Mouse (Mus musculus) limb, embryonic 14.5 days (tissue): Measurements from ENCODE around the gene Scgb3a1. TPM values are rescaled to one million over a fixed set of nuclear protein-coding genes. Genes with fewer than 3 reads are reported as not detected.

ENCODE experiments used
- ATAC-seq: fragments of 200-750 bp; cut with Nextera tagmentation; 2 replicates; pipeline ENCODE4 v1.8.0; 2017; ENCODE audit warnings: low read depth, moderate number of reproducible peaks, moderate TSS enrichment; ENCODE audit not compliant: low FRiP score
- DNase-seq: peaks from one replicate; pipeline ENCODE4 v3.0.0-alpha.2; 2015; ENCODE audit warnings: low spot score
- H3K27ac ChIP-seq: fragments of 300-500 bp; sonication (generic); replicated peaks from 2 replicates; pipeline ENCODE4 v1.5.1; 2014; ENCODE audit warnings: low read depth, mild to moderate bottlenecking, low read length, moderate library complexity, mixed read lengths
- H3K27me3 ChIP-seq: fragments of 300-500 bp; sonication (generic); 2 replicates; pipeline ENCODE4 v1.6.1; 2014; ENCODE audit warnings: low read length, mixed read lengths; ENCODE audit not compliant: control insufficient read depth, insufficient read depth
- H3K36me3 ChIP-seq: fragments of 300-500 bp; sonication (generic); 2 replicates; pipeline ENCODE4 v1.6.1; 2014; ENCODE audit warnings: mild to moderate bottlenecking, low read length, moderate library complexity, mixed read lengths; ENCODE audit not compliant: control insufficient read depth, insufficient read depth
- H3K4me1 ChIP-seq: fragments of 300-500 bp; sonication (generic); 2 replicates; pipeline ENCODE4 v1.6.1; 2014; ENCODE audit warnings: antibody characterized with exemption, low read length, mixed read lengths; ENCODE audit not compliant: control insufficient read depth, insufficient read depth
- H3K4me2 ChIP-seq: fragments of 300-500 bp; sonication (generic); replicated peaks from 2 replicates; pipeline ENCODE4 v1.6.1; 2014; ENCODE audit warnings: low read depth, mild to moderate bottlenecking, low read length, moderate library complexity; ENCODE audit not compliant: severe bottlenecking
- H3K4me3 ChIP-seq: fragments of 300-500 bp; sonication (generic); replicated peaks from 2 replicates; pipeline ENCODE4 v1.5.1; 2014; ENCODE audit warnings: low read length
- H3K9ac ChIP-seq: fragments of 300-500 bp; sonication (generic); 2 replicates; pipeline ENCODE4 v1.6.1; 2014; ENCODE audit warnings: mild to moderate bottlenecking, low read depth, low read length, moderate library complexity; ENCODE audit not compliant: severe bottlenecking
- H3K9me3 ChIP-seq: fragments of 300-500 bp; sonication (generic); 2 replicates; pipeline ENCODE4 v1.6.1; 2016; ENCODE audit warnings: low read length; ENCODE audit not compliant: control insufficient read depth
- POLR2A ChIP-seq: fragments of 200-500 bp; IDR thresholded peaks from 2 replicates; pipeline ENCODE4 v1.8.0; 2012; ENCODE audit warnings: inconsistent platforms, mild to moderate bottlenecking, moderate library complexity, borderline replicate concordance; ENCODE audit not compliant: insufficient read depth, insufficient read length; ENCODE audit errors: extremely low read depth
- WGBS: fragments of 180-500 bp; shearing (Covaris S2); extraction: QIAGEN DNeasy Blood & Tissue Kit; methylation state at CpG from one replicate; pipeline ENCODE4 v1.1.7; 2014; 5-methylcytosine and 5-hydroxymethylcytosine counted together
- polyA plus RNA-seq, 2 experiments: library from polyadenylated mRNA; depleted of rRNA in 1 of 2; stranded (reverse) in 1 of 2; unstranded in 1 of 2; fragments of >200 nt; fragmentation: Nextera tagmentation in 1 of 2; extraction: Ambion mirVana in 1 of 2; gene quantifications; 2 replicates each; pipeline versions ENCODE4 v1.2.1 to v1.2.3; 2012 to 2014

The Scgb3a1 gene
- polyA plus RNA-seq, 2 experiments: not detected

GRCm38 (mm10) chr11:49652401-49653078 lies 10.9 kb upstream of the Scgb3a1 start:
- TF ChIP-seq POLR2A: no peak
- peak; percentile 81 for DNase-seq
- 23% methylated on average over 19 of the region's 19 CpGs for WGBS
- no peak overlapping the region for H3K4me3 ChIP-seq
- no peak overlapping the region for H3K27ac ChIP-seq
- peak; percentile 72; the same call in 1 of the 2 replicates for ATAC-seq
- H3K9me3 ChIP-seq: no peaks in the 10 kb centered on the region
- no peak overlapping the region for H3K9ac ChIP-seq
- peaks cover 5% of the 10 kb centered on the region; the same call in 1 of the 2 replicates for H3K4me1 ChIP-seq
- H3K4me2 ChIP-seq: no peak overlapping the region; the same call in 1 of the 2 replicates
- H3K36me3 ChIP-seq: no peaks in the 10 kb centered on the region
- no peaks in the 10 kb centered on the region for H3K27me3 ChIP-seq

- H3K36me3 ChIP-seq: no peaks in the 10 kb centered on the region
- no peaks in the 10 kb centered on the region for H3K27me3 ChIP-seq
- no peak overlapping the region for H3K27ac ChIP-seq
- peaks cover 5% of the 10 kb centered on the region; the same call in 1 of the 2 replicates for H3K4me1 ChIP-seq
- no peak for ATAC-seq
- H3K9me3 ChIP-seq: no peaks in the 10 kb centered on the region
- H3K9ac ChIP-seq: no peak overlapping the region
- no peak for DNase-seq
- H3K4me2 ChIP-seq: no peak overlapping the region; the same call in 1 of the 2 replicates
- TF ChIP-seq POLR2A: no peak
- no peak overlapping the region for H3K4me3 ChIP-seq
- WGBS: 48% methylated on average over 11 of the region's 11 CpGs
Observed at GRCm38 (mm10) chr11:49653079-49653408, 10.4 kb upstream of the Scgb3a1 start.

DNA sequence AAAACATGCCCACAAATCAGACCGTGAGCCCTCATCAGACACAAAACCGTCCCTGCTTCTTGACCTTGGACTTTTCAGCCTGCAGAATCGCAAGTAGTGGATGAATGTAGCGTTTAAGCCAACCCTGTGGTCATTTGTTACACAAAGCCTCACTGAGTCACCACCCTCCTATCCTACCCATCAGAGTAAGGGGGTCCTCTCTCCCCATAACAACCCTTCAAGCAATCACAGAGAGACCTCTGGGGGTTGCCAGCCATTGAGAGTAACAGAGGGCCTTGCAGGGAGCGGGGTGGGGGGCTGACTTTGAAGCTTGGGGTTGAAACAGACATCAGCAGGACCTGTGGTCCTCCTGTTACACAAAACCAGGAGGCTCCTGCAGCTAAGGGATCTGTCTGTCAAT lies 8.8 kb upstream of the Scgb3a1 start:
- no peak for ATAC-seq
- peaks cover 5% of the 10 kb centered on the region; the same call in 1 of the 2 replicates for H3K4me1 ChIP-seq
- H3K36me3 ChIP-seq: no peaks in the 10 kb centered on the region
- TF ChIP-seq POLR2A: no peak
- no peak overlapping the region for H3K9ac ChIP-seq
- H3K9me3 ChIP-seq: no peaks in the 10 kb centered on the region
- no peak overlapping the region for H3K4me3 ChIP-seq
- no peaks in the 10 kb centered on the region for H3K27me3 ChIP-seq
- H3K27ac ChIP-seq: no peak overlapping the region
- WGBS: 89% methylated on average over 5 of the region's 5 CpGs
- DNase-seq: no peak
- no peak overlapping the region for H3K4me2 ChIP-seq

GRCm38 (mm10) chr11:49655501-49655900 lies 7.9 kb upstream of the Scgb3a1 start:
- Histone ChIP-seq H3K36me3 (no peaks in the 10 kb centered on the region), H3K4me1 (peaks cover 5% of the 10 kb centered on the region; the same call in 1 of the 2 replicates), H3K9ac (no peak overlapping the region), H3K27me3 (no peaks in the 10 kb centered on the region), H3K4me2 (no peak overlapping the region), H3K27ac (no peak overlapping the region), H3K4me3 (no peak overlapping the region), H3K9me3 (no peaks in the 10 kb centered on the region)
- no peak for TF ChIP-seq POLR2A
- DNase-seq: no peak
- ATAC-seq: no peak

DNA sequence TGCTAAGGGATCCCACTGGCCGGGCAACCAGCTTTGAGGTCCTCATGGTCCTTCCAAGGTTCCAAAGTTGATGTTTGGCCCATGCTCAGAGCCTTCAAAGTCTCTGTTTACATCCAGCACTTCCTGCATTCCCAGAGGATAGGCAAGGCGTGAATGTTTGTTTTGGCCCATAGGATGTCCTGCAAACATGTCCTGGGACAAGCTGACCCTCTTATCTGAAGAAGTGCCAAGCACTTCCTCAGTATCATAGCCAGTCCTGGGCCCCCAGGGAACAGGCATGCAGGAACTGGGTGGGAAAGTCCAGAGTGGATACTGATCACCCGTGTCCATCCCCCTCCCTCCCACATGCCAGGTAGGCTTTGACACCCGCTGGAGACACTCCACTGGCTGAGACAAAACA lies 5.3 kb upstream of the Scgb3a1 start:
- H3K27me3 ChIP-seq: no peaks in the 10 kb centered on the region
- no peak for DNase-seq
- no peak for ATAC-seq
- no peak overlapping the region for H3K4me3 ChIP-seq
- no peaks in the 10 kb centered on the region for H3K36me3 ChIP-seq
- H3K4me1 ChIP-seq: no peaks in the 10 kb centered on the region; the same call in 1 of the 2 replicates
- H3K27ac ChIP-seq: no peak overlapping the region
- no peak overlapping the region for H3K9ac ChIP-seq
- H3K9me3 ChIP-seq: no peaks in the 10 kb centered on the region
- no peak for TF ChIP-seq POLR2A
- 83% methylated on average over 4 of the region's 4 CpGs for WGBS
- no peak overlapping the region for H3K4me2 ChIP-seq
